In genomic region chr19:22582120-22582745, GRCm38 (mm10) we compare ENCODE assay signal across 16 mouse cellular contexts.
DNase-seq lines count a peak whose midpoint lies in the region; ATAC-seq lines count a peak whose summit lies in the region.
"Had no signal": no experiment of that assay in that cellular context is flagged by ENCODE, and none has a peak within 500 bp of the region (broad histone marks: within the 10 kb centered on the region; RNA-seq: fewer than 3 reads in every experiment).

No protein-coding gene starts in this region.

- H3K4me2 ChIP-seq in forebrain, embryonic 12.5 days, result no peak overlapping the region
- H3K4me2 ChIP-seq: embryonic facial prominence, embryonic 12.5 days had no signal

- H3K36me3 ChIP-seq in forebrain, embryonic 12.5 days (replicated peaks), result no peaks in the 10 kb centered on the region
- H3K36me3 ChIP-seq: embryonic facial prominence, embryonic 10.5 days; embryonic facial prominence, embryonic 12.5 days had no signal

- no peaks in the 10 kb centered on the region for H3K9me3 ChIP-seq in forebrain, embryonic 12.5 days
- H3K9me3 ChIP-seq: embryonic facial prominence, embryonic 10.5 days; embryonic facial prominence, embryonic 12.5 days had no signal

- H3K9ac ChIP-seq in forebrain, embryonic 12.5 days, result no peak overlapping the region
- H3K9ac ChIP-seq: embryonic facial prominence, embryonic 12.5 days had no signal

- no peak overlapping the region for H3K27ac ChIP-seq in forebrain, embryonic 12.5 days
- H3K27ac ChIP-seq: embryonic facial prominence, embryonic 10.5 days; embryonic facial prominence, embryonic 12.5 days had no signal

- no peaks in the 10 kb centered on the region for H3K27me3 ChIP-seq in forebrain, embryonic 12.5 days
- H3K27me3 ChIP-seq: embryonic facial prominence, embryonic 12.5 days had no signal

- peak; percentile 88 for ATAC-seq in common myeloid progenitor, adult 5-6 weeks (replicated peaks; ENCODE audit: low read depth, poor library complexity, severe bottlenecking)
- peak; percentile 37 for ATAC-seq in granulocyte monocyte progenitor cell, adult 5-6 weeks (replicated peaks; ENCODE audit: poor library complexity, severe bottlenecking)
- peak; percentile 44 for ATAC-seq in megakaryocyte progenitor cell, adult 5-6 weeks (replicated peaks; ENCODE audit: poor library complexity)
- ATAC-seq in forebrain, embryonic 12.5 days (ENCODE audit: low FRiP score), result no peak
- ATAC-seq: forebrain, embryonic 14.5 days; forebrain, embryonic 16.5 days had no signal

- no peak overlapping the region for H3K4me3 ChIP-seq in forebrain, embryonic 12.5 days (replicated peaks)
- H3K4me3 ChIP-seq: embryonic facial prominence, embryonic 10.5 days; embryonic facial prominence, embryonic 12.5 days had no signal

- peak; percentile 41 for DNase-seq in cerebellum, adult 9-11 months
- DNase-seq in cerebellum, adult 8-10 months, result no peak
- DNase-seq in retina, embryonic 14.5 days (ENCODE audit: low spot score), result no peak
- DNase-seq: adrenal gland, adult 2 months; adrenal gland, postnatal 10 days; adrenal gland, postnatal 25 days; cerebellum, adult 11 months; cerebellum, postnatal 36 days had no signal

- no peaks in the 10 kb centered on the region for H3K4me1 ChIP-seq in forebrain, embryonic 12.5 days
- H3K4me1 ChIP-seq: embryonic facial prominence, embryonic 10.5 days; embryonic facial prominence, embryonic 12.5 days had no signal

- WGBS in forebrain, embryonic 12.5 days, result 75% methylated on average over 4 of the region's 4 CpGs
